Mouse (Mus musculus) liver, adult 2 months (tissue): ENCODE results near the gene Card14.

ENCODE experiments used
- CTCF ChIP-seq: fragments of 200-500 bp; IDR thresholded peaks from 2 replicates; pipeline ENCODE4 v1.5.1; 2011; ENCODE audit warnings: low read depth, low read length, control low read depth
- POLR2A ChIP-seq: fragments of 200-500 bp; IDR thresholded peaks from 2 replicates; pipeline ENCODE4 v1.6.1; 2011; ENCODE audit warnings: low read length, control low read depth; ENCODE audit not compliant: insufficient read depth; ENCODE audit errors: extremely low read depth

DNA sequence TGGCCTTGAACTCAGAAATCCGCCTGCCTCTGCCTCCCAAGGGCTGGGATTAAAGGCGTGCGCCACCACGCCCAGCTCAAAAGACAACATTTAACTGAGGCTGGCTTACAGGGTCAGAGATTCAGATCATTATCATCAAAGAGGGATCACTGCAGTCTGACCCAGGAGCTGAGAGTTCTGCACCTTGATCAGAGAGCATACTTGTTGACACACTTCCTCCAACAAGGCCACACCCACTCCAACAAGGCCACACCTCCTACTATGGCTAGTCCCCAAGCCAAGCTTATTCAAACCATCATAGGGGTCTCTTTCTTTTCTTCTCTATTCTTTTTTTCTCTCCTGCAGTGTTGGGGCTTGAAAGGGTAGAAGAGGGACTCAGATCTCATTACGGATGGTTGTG, 78.7 kb downstream of the Card14 start:
- no peak for TF ChIP-seq CTCF
- TF ChIP-seq POLR2A: no peak
